Mouse (Mus musculus): ENCODE measurements at regions not wholly inside any gene's neighbourhood (a gene's known extent, or its start where the extent isn't known, plus 50 kb on each side); places are given as distances from the start of the nearest gene placed in this dataset.
"Not testable (repeated sequence)": the region's sequence is repeated elsewhere in the genome, so short reads cannot be mapped to it uniquely, and the experiment has no call there.

DNA sequence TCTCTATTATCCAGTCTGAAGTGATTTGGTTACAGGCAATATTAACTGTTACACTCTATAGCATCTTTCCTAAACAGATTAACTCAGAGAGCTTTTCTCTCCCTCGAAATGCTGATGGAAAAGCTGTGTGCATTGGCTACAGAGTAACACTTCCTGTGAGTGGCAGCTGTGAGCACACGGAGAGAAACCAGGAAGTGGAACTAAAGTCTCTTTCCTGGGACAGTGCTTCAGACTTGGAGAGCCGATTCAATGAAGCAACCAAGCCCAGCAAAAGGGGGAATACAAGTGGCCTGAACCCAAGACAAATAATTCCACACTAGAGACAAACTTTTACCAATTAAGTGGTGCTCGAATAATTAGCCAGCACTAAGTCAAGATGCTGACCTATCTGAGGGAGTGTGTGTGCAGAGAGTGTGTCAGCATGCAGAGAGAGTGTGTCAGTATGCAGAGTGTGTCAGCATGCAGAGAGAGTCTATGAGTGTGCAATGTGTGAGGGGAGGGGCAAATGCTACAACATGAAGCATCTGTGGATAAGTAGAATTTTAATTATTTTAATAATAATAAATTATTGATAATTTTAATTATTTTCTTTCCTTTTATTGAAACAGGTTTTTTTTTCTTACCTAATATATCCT lies 74.9 kb upstream of the 1110032F04Rik start:
- DNase-seq (ENCODE audit: low spot score in 2 of 2), result no peak

DNA sequence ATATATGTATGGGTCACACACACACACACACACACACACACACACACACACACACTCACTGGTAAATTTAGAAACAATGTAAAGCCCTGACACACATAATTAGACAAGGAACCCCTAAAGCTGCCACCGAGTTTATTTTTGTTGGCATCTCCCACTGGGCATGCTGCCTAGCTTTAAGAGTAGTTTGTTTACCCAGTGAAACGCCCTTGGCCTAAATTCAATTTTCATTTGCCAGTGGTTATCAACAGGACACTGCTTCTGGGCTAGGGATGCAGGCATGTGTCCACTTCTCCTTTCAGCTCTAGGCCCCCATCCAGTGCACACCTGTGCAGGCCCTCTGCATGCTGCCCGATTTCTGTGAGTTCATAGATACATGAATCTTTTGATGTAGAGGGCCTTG lies 73.7 kb upstream of the 1110032F04Rik start:
- no peak for DNase-seq (ENCODE audit: low spot score in 2 of 2)

DNA sequence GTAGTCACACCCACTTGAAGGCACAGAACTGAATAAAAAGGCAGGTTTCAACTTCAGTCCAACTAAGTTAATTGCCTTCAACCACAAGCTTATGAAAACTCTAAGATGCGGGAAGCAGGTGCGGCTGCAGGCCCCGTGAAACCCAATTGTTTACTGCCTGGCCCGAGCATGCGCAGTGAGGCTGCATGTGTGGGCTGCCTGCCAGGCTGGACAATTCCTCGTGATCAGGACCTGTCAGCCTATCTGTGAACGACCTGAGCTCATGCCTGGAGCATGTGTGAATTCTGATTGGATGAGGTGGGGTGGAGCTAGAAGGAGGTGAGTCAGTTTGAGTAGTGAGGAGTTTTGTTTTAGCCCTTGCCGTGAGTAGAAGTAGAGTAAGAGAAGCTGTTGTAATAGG lies 71.0 kb upstream of the 1110032F04Rik start:
- not testable (repeated sequence) for DNase-seq (ENCODE audit: low spot score in 2 of 2)

DNA sequence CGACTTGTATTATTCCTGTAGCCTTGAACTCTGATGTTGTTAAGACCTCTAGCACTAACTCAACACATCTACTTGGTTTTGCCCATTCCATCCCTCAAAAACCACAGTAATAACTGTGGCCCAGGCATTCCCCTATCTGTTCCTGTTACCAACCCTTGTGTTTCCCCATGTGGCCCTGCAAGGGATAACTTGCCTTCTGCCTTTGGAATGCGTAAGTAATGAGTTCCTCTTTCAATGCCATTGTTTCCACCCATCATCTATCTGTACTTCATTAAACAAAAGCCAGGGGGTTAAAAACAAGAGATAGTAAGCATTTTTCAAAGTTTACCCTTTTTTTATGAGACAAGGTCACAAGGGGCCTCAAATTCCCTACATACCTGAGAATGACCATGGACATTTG lies 60.5 kb upstream of the 1110032F04Rik start:
- no peak for DNase-seq (ENCODE audit: low spot score in 2 of 2)

DNA sequence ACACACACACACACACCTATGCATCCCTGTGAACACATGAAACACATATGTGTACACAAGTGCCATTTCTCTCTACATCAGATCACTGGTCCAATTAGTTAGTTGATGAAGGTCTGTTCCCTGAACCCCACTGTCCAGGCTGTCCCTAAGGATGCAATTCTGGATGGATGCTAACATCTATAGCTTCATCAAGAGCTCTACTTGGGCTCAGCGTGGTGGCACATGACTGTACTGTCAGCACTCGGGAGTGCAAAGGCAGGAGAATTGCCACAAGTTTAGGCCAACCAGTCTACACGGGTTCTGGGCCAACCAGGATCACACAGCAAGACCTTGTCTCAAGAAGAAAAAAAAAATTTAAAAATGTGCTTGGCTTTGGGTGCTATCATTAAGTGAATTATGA lies 55.9 kb upstream of the 1110032F04Rik start:
- DNase-seq (ENCODE audit: low spot score in 2 of 2), result no peak

DNA sequence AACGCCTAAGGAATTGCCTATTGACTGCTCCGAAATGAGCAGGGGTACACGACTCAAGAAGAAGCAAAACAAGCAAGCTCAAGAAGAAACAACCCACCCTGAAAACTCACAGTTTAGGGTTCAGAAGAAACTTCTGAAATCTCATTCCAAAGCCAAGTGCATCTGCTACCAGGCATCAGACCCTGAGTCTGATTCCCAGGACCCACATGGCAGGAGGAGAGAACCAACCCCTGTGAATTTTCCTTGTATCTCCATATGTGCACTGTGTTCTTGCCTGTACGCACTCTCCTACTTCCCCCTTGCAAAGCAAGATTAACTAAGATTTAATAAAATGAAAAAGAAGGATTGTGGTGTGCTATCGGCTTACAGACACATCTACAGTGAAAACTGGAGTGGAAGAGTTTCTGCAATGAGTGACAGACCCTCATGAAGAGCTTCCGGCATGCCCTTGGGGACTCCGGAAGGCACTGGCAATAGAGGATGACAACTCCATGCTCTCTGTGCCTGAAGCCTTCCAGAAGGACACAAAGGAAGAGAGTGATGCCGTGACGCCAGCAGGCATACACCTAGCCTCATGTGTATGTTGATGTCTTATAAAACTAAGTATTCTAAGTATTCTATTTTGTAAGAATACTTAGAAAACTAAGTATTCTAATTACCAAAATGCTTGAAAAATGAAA lies 55.2 kb upstream of the 1110032F04Rik start:
- no peak for DNase-seq (ENCODE audit: low spot score in 2 of 2)

DNA sequence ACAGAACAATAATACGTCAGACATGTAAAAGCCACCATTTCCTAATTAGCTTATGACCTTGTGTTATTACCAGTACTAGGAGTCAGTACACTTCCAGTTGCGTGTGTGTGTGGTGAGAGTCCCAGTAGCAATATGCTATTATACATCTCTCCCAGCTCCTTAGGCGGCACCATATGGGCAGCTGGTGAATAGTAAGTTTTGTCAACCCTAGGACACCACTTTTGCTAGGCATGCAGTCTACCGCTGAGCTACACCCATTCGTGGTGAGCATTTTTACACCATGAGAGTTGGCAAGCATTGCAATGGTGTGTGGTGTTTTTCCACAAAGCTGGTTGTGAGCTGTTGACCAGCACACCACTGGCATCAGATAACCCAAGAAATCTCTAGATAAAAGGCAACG lies 53.8 kb upstream of the 1110032F04Rik start:
- no peak for DNase-seq (ENCODE audit: low spot score in 2 of 2)

DNA sequence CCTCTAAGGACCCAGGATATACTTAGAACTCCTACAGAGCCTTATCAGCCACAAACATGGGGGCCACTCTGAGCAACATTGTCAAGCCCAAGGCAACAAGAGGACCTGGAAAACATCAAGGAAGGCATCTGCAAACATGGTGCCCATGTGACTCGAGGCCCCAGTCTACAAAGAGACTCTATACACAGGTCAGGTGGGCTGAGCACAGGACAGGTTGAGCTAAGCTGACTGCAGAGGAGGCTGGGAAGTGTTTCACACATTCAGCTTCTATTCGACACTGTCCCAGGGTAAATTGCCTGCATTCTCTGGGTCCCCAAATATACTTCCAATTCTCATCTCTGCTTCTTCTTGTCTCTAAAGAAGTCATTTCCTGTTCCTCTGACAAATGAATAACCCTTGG lies 52.1 kb upstream of the 1110032F04Rik start:
- no peak for DNase-seq (ENCODE audit: low spot score in 2 of 2)
